Mouse (Mus musculus): ENCODE measurements at regions not wholly inside any gene's neighbourhood (a gene's known extent, or its start where the extent isn't known, plus 50 kb on each side); places are given as distances from the start of the nearest gene placed in this dataset.

DNA sequence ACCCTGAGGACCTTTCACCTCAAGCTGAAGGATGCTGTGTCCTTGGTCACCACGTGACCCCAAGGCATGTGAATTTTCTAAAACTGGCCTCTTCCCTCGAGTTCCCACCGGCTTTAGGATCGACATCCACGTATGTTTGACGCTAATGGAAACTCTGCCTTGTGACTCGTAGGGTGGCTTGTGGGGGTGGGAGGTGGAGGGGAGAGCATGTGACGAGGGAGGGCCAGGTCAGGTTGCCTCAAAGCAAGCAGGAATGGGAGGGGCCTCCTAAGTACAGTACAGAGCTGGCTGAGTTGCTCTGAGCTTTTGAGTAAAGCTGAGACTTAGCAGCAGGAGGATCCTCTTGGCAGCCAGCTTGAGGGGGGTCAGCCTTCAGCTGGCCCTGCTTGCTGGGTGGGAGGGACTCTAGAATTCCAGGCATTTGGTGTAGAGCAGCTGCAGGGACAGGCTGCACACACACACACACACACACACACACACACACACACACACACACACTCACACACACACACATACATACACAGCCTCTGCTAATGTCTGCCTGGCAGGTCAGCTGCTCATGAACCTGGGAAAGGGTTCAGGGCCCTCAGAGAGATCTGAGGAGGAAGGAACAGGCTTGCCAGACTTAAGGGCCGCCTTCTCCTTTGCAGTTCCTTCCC, 78.5 kb downstream of the Sik1 start:
- peak; percentile 39 to 44 for DNase-seq (ENCODE audit: low spot score in 2 of 2)

DNA sequence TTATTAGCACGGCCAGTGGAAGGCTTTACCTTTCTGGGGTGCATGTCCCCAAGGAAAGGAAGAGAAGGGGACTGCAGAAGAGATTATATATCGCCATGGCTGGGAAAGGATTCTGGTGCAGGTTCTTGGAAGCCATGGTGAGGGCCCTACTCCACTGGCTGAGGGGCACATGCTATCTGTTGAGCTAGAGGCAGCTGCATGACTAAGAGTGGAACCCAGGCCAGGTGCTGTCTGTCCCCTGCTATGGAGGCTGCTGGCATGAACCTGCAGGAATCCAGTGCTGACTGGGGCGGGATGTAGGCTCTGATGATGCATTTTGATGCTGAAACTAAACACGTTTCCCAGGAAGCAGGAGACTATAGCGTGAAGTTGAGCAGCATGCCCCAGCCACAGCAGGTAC, 77.9 kb downstream of the Sik1 start:
- DNase-seq (ENCODE audit: low spot score in 2 of 2), result no peak

- no peak for DNase-seq (ENCODE audit: low spot score in 2 of 2)
These were observed 76.1 kb downstream of the Sik1 start for GRCm38 (mm10) chr17:31779466-31779865.

- no peak for DNase-seq (ENCODE audit: low spot score in 2 of 2)
These were observed 73.4 kb downstream of the Sik1 start for GRCm38 (mm10) chr17:31782251-31782650.

GRCm38 (mm10) chr17:31783071-31783470, 72.5 kb downstream of the Sik1 start:
- DNase-seq (ENCODE audit: low spot score in 2 of 2), result no peak

DNA sequence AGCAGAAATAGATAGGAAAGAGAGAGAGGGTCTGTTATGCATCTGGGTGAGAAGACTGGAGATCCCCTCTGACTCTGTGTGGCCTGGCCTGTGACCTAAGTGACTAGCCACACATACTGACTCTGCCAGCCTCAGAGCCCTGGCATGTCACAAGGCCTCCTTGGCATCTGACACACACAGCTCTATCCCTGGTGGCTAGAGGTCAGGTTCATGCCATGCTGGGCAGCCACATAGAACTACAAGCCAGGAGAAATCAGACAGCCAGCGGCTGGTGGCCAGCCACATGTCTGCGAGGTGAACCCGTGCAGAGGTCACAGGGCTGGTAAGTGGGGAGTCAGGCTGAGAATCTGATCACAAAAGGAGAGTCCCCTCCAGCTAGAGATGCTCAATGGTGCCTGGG, 67.3 kb downstream of the Sik1 start:
- DNase-seq (ENCODE audit: low spot score in 2 of 2), result no peak

GRCm38 (mm10) chr17:31789068-31789583, 66.5 kb downstream of the Sik1 start:
- no peak for DNase-seq (ENCODE audit: low spot score in 2 of 2)

DNA sequence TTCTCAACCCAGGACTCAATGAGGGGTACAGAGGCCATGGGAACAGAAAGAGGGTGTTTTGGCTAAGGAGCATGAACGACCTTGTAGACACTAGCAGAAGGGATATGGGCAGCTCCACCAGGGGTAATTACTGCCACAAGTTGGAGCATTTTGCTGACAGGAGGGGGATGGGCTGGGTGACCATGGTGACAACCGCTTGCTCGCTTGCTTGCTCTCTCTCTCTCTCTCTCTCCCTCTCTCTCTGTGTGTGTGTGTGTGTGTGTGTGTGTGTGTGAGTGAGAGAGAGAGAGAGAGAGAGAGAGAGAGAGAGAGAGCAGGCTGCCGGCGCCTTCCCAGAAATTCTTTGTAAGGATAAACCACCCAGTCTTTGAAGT, 65.7 kb downstream of the Sik1 start:
- DNase-seq (ENCODE audit: low spot score in 2 of 2), result no peak

DNA sequence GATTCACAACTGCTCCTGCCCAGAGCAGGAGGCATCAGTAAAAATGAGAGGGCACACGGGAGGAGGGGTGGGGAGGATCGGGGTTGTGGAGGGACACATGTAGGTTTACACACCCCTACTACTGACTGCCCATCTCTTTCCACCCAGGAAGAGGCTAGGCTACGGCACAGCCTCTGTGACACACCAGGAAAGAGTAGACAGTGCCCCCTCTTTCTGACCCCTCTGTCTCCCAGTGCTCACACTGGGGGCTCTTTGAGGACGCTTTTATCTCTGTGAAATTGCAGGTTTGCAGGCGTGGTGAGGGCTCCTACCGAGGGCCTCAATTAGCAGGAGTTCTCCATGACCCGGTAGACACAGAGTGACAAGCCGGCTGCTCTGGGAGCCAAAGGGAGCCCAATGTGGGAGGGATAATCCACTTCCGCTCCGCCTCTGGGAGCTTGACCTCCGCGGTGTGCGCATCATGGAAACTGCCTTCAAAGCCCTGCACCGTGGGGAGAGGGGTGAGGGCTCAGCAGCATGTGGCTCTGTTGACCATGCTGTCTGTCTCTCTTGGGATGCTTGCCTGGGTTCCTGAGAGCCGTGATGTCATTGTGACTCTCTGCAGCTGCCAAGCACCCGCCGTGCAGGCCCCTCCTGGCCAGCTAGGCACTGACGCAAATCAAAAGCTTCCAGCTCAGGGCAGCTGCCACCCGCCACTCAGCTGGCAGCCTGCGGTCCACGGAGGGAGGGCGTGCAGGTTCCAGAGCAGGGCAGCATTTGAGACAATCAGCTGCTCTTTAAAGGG, 65.1 kb downstream of the Sik1 start:
- DNase-seq (ENCODE audit: low spot score in 2 of 2), result peak; percentile 36 to 41

GRCm38 (mm10) chr17:31791656-31792055, 63.9 kb downstream of the Sik1 start:
- DNase-seq (ENCODE audit: low spot score in 2 of 2), result no peak

GRCm38 (mm10) chr17:31793040-31793439, 62.6 kb downstream of the Sik1 start:
- no peak for DNase-seq (ENCODE audit: low spot score in 2 of 2)

GRCm38 (mm10) chr17:31793521-31793920, 62.1 kb downstream of the Sik1 start:
- no peak for DNase-seq (ENCODE audit: low spot score in 2 of 2)

GRCm38 (mm10) chr17:31793964-31794363, 61.6 kb downstream of the Sik1 start:
- DNase-seq (ENCODE audit: low spot score in 2 of 2), result no peak
